Mouse (Mus musculus) 3T3-L1 (cell line): Measurements from ENCODE around the gene Adgrv1.
"Not testable (repeated sequence)": the region's sequence is repeated elsewhere in the genome, so short reads cannot be mapped to it uniquely, and the experiment has no call there.

Experiments used
- DNase-seq: peaks from one replicate; pipeline ENCODE4 v3.0.0-alpha.2; 2015; ENCODE audit warnings: low read depth, low spot score

Gene Adgrv1

DNA sequence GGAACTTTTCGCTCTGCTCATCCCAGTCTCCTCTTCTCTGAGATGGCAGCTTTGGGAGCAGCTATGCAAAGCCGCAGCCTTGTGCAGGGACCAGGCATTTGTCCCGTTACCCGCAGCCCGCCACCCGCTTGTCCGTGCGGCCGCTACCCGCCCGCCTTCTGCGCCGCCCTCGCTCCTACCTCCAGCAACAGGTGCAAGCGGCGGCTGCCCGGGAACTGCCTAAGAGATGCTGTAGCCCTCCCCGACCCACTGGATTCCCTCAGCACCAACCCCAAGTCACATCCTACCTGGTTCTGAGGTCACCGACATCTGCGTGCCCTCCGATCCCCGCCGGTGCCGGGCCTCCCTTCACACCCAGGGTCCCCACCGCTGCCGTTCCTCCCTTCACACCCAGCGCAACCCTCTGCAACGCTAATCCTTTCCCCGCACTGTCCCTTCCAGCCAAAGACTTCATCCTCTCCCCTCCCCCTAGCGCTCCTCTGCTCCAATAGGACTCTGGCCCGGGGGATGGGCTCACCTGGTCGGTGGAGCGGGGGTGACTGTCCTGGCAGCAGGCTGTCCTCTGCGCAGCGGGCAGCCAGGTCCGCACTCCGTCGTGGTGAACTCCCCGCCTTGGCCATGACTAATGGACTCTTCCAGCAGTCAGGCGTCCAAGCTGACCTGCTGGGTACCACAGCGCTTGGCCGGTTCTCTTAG, at the start of gene Adgrv1:
Adgrv1 (minus strand) TSS at position 435 of the 696 bp plus-strand sequence.
- DNase-seq: no peak

DNA sequence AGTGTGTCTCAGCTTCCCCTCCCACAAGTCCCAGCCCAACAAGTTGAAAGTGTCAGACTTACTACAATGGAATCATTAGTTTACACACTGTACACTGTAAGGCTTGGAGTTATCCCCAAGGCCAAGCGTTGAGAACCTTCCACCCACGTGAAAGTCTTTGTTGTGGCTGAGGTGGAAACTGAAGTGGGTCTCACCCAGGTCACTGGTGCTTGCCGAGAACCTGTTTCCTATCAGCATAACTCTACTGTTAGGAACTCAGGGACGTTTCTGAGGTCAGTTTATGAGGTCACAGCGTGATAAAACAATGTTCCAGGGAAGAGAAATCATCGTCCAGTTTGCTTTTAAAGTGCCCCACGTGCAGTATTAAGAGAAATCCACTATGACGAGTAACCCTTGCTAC, 42.4 kb upstream of the Adgrv1 start:
- DNase-seq: no peak

DNA sequence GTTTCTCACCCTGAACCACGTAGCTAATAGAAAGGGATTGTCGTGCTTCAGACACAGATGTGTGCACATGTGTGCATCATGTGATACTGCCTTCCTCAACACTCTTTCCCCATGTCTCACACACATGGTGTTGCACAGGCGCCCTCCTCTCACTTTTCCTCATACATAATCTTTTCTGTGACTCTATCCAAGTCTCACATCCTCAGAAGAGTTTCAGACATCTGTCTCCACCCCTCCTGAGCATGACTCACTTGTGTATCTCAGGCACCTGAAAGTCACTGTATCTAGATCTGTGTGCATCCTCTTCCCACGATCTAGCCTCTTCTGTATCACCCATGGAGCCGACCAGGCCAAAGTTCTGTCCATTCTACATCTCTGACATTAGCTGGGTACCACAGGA, 34.8 kb upstream of the Adgrv1 start:
- DNase-seq: no peak

DNA sequence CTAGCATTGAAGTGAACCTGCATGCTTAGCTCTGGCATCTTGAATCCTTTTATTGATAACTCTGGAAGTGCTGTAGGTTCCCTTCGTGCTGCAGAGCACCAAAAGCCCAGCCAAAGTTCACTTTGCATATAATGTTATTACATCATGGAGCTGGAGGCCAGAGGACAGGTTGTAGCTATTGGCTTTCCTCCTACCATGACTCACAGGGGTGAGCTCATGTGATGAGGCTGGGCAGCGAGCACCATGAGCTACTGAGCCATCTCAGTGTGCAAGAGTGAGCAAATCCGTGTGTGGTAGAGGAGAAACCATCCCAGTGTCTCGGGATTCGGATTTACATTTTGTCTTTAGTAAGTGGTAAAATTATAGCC, 31.4 kb upstream of the Adgrv1 start:
- DNase-seq: peak; percentile 74

DNA sequence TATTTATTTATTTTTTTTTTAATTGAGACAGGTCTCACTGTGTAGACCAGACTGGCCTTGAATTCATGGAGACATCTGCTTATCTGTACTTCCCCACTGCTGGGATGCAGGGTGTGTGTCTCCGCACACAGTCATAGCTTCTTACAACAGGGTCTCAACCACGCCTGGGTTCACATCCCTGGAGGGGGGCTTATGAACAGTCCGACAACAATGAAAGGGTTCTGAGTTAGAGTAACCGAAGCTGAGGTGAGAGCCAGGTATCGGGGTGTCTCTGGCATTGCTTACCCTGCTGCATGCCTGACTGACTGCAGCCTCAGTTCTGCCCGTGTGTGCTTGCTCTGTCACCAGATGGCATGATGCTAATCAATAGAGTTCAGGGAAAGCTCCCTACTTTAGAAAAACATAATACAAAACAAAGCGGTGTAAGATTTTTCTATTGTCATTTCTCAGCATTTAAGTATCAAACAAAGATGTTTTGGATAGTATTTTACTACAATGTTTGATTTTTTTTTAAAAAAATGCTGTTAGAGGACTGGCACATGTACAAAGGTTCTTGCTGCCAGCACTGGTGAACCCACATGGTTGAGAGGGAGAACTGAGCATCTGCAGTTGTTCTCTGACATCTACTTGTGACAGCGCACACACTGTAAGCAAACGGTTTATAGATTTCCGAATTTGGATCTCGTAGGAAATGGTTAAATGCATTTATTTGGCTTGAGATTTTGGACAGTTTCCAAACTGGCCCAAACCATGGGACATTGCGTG, 30.8 kb upstream of the Adgrv1 start:
- no peak for DNase-seq

DNA sequence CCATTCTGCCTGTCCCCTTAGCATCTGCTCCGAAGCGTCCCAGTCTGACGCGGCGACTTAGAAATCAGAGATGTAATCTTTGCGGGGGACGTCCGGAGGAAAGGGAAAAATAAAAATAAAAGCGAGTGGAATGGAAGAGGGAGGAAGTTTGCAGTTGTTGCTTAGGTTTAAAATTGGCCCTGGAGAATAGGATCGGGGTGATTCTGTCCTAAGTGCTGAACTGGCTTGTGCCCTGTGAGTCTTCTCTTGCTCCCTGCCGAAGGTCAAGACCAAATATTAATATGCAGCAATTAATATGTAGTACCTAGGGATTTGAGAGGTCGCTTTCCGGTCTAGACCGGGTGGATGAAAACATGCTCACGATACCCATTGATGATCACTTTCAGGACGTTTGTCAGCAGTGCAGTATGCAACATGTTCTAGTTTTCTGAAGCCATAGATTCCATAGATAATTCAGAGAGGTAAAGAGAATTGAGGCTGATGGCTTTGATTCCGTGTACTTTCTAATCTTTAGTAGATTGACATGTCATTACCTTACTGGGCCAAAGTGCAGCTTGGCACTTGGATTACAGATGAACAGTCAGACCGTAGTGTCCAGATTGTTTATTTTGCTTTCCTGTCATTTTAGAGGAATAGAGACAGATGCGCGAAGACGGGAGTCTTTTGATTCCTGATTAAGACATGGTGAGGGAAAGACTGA, 25.2 kb upstream of the Adgrv1 start:
- peak; percentile 51 for DNase-seq

DNA sequence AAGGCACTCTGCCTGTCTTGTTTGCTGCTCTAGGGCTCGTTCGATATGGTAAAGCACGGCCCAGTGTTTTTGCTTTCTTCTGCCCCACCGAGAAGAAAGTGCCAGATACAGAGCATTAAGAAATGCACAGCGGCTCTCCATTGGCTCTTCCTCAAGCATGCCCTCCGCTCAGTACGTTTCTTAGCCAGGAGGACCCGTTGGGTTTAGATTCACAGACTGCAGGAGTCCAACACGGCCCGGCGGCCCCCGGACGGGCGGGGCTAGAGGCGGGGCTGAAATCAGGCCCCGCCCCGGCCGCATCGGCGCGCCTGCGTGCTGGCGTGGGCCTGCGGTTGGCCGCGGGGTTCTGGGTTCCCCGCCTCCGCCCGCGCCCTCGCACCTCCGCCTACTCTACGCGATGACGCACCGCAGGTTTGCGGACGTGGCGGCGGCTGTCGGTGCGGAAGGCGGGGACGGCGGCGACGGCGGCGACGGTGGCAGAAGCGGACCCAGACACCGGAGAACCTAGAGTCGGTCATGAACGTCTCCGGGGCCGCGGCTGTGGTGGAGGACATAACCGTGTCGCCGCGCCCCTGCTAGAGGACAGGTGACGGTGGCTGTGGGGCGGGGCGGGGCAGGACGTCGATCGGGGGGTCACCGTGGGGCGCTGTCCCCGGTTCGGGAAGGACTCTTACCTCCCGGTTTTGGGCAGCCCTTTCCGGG, 24.5 kb upstream of the Adgrv1 start, which contains the start of gene Lysmd3:
Lysmd3 (plus strand) TSS at position 313 of the 702 bp plus-strand sequence.
- DNase-seq: peak; percentile 82

DNA sequence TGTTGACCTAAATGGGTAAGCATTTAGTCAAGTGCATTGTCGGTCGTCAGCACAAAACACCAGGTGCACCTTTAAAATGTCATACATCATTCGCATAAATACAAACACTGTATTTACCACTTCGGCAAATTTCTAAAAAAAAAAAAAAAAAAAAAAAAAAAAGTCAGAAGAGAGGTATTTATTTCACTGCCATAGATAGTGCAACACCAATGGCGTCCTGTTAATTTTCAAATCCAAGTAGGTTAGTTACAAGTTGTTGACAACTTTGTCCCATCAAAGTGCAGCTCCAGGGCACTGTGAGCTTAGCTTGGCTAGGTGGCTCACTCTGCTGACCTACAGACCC, 24.0 kb upstream of the Adgrv1 start:
- DNase-seq: no peak

DNA sequence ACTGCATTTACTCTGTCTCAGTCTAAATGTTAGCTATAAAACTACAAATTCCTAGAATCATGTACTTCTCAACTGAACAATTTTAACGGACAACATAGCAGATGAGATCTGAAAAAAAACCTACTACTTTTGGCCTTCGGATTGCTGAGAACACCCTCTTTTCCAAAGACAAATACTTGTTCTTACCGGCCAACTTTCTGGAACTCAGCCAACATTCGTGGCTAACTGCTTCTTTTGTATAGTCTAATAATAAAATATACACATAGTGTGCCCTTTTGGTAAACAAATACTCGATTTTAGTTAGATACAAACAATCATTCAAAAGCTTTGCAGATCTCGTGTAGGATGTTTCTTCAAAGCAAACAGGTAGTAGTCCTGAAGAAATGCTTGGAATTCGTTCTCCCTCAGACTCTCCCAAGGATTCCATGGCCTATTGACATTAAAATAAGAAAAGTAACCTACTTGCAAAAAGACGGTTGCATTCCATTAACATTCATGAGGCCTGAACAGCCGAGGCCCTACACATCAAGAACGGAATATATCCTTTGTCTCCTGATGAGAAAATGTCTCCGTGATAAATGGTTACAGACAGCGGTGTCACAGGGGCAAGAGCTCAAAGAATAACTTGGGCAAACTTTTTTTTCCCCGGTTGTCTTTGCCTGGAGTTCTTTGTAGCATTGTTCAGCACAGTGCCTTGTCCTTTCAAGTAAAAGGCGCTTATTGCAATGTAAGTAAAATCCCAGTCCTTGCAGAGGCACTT, 23.3 kb upstream of the Adgrv1 start:
- no peak for DNase-seq

DNA sequence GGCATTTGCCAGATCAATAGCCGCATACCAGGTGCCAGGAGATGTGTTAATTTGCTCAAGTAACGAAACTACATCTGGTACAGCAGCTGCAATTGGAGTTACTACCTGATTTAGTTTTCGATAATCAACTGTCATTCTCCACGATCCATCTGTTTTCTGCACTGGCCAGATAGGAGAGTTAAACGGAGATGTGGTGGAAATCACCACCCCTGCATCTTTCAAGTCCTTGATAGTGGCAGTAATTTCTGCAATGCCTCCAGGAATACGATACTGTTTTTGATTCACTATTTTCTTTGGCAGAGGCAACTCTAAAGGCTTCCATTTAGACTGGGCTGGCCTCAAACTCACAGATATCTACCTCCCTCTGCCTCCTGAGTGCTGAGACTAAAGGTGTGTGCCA, 17.4 kb upstream of the Adgrv1 start:
- not testable (repeated sequence) for DNase-seq

DNA sequence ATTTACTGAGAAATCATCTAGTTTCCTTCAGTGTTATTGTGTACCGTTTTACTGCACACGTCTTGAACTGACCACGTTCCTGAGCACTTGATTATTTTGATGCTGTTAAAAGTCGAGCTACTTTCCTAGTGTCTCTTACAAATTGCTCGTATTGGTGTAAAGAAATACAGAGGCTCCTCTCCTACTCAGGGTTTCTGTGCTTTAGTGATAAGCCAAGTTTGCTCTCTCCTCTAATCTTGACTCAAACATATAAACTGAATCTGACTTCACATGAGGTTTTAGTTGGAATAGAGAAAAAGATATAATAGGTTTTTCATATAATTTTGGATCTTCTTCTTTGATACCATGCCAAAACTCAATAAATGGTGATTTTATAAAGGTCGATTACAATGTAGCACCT, 13.4 kb upstream of the Adgrv1 start:
- DNase-seq: no peak

DNA sequence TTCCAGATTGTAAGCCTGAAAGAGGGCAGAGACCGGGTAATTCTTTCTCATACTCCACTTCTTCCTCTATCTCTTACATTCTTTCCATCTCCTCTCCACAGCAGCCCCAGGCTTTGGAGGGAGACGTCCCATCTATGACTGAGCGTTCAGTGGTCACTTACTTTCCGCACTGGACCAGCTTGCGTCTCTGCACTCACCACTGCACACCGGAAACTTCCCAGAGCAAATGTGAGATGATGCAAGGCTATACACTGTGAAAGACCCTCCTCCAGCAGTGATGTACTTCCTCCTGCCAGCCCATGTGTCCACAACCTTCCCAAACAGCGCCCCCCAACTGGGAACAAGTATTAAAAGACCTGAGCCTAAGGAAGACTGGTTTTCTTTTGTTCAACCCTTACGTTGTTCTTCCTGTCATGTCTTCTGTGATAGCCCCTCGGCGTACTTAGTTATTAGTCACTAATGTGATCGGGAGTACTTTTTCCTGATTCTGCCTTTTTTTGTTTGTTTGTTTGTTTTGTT, 11.2 kb upstream of the Adgrv1 start:
- no peak for DNase-seq

DNA sequence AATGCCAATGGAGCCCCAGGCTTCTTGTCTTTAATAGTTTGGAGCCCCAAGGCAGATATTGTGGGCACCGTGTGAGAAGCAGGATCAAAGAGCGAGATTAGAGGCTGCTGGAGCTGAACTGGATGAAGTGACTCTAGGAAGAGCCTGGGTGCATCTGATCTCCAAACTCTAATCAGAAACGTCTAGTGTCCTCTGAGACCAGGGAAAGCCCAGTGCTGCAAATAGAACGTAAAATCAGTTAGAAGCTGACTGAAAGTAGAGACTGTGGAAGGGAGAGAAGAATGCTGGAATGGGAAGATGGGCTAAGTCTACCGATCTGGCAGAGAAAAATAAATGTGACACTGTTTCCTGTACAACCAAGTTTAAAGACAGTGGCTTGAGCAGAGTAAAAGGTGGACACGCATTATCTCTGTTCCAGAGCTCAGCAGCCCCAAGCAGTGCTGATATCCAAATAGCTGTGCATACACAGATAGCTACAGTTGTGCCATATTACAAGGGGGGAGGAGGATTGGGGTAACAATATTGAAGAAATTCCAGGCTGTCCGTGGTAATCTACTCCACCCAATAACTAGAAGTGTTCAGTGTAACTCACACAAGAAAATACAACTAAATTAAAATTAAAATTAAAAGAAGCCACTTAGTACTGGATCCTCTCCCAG, 9.7 kb upstream of the Adgrv1 start:
- no peak for DNase-seq

DNA sequence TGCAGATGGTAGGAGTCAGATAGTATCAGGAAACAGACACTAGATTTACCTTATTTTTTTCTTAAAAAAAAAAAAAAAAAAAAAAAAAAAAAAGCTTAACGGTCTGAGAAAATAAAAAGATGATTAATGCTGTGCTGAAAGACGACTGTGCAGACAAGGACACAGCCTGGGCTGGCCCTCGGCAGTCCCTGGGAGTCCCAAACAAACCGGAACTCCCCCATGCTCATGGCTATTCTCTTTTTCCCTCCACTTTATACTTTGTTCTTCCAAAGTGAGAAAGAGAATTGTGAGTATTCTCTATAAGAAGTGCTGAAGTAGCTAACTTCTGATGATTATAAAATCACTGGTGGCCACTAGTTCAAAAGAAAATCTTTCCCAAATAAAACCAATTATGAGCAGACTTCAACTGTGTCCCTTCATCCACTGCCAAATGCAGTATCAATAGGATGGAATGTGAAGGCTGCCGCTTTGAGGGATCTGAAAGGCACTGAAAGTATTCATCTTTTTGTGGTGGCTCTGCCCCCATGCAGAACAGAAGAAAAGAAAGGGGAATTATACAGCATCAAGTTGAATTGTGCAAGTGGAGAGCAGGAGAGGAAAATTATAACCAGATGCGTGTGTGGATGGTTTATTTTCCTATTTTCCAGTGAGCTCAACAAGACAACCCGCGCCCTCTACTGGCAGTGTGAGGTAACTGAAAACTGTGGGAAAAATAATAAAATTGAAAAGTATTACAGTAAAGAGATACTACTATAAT, 8.5 kb upstream of the Adgrv1 start:
- DNase-seq: peak; percentile 88

DNA sequence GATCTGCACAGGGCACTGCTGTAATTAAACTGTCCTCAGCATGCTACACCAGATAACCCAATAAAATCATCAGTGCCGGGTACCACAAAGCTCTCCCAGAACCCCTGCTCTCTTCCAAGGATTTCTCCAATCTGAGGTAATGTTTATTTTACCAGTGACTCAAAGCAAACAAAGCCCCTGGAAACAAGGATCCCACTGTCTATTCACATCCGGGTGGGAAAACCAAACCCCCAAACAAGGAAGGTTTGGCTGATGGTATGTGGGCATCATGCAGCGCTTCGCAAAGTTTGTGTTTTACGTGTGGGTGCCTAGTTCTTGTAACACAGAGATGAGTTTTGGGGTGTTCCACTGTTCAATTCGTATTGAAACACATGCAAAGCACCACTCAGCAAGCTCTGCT, 7.9 kb upstream of the Adgrv1 start:
- peak; percentile 45 for DNase-seq

DNA sequence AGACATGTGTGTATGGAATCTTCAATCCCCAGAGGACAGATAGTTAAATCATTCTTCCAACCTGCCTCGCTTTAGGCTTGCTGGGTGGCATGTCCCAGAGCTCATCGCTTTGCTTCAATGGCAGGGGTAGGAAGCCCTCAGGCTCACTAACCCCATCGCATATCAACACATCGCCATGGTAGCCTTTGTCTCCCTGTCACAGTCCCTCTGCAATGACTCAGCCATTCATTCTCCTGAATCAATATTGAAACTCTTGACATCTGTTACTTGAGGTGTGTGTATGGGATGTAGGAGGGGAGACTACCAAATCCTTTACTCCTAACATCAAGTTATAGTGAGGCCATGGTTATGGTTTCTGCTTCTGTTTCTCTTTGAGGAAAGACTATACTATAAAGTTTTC, 6.7 kb upstream of the Adgrv1 start:
- no peak for DNase-seq

DNA sequence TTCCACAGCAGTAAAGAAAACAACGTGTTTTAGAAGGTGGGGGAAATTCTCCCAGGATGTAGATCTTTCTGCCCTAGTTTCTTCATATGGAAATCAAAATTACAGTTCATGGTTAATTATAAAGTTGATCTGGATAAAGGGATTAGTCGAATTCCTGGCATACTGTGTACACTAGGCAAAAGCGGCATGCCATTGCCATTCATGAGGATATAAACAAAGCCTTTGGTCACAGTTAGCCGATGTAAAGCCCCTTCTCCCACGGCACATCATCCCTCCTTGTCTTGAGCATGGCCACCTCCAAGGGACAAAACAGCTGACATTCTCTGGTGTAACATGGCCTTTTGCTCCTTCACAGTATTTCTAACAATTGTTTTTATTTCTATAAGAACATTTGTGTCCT, 2.4 kb downstream of the Adgrv1 start:
- no peak for DNase-seq

DNA sequence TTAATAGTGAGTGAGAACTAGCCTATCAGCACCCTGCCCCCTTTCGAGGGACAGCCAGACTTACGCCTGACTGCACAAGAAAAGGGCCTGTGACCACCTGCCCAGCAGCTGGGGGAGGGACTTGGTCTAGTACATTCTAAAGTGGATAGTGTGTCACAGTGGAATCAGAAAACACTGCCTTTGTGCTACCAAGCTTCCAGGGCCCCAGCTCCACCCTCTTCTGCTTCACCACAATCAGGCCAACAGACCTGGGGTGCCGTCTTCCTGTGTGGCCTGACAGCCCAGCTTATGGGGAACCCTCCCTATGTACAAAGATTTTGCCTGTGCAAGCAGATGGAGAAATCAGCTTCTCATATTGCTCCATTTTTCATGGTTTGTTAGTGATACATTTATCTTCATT, 3.6 kb downstream of the Adgrv1 start:
- DNase-seq: no peak

DNA sequence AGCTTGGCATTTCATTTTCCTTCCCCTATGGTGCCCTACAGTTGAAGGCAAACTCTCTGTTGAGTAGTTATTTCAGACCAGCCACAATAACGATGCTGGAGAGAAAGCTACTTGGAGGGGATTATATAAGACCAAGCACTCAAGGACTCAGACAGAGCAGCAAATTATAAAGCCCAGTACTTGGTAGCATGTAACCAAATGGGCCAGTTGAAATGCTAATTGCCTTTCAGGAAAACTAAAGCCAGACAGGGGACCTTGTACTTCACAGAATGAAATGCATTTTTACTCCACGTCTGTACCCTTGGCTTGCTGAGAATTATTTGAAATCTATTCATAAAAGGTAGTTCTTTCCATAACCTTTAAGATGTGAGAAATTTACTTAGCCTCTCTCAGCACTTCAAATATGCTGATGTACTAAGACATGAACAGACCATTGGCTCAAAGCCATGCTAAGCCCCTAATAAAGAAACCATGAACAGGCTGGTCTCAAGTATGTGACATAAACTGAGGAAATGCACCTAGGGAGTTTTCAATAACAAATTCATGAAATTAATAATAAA, 4.2 kb downstream of the Adgrv1 start:
- no peak for DNase-seq

DNA sequence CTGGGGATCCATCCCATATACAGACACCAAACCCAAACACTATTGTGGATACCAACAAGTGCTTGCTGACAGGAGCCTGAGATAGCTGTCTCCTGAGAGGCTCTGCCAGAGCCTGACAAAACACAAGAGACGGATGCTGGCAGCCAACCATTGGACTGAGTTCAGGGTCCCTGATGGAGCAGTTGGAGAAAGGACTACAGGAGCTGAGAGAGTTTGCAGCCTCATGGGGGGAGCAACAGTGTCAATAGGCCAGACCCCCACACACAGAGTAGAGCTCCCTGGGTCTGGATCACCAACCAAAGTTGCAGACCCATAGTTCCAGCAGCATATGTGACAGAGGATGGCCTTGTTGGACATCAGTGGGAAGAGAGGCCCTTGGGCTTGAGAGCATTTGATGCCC, 5.1 kb downstream of the Adgrv1 start:
- DNase-seq: not testable (repeated sequence)
